Mouse (Mus musculus): ENCODE results near the gene Crb3.

The Crb3 gene

DNA sequence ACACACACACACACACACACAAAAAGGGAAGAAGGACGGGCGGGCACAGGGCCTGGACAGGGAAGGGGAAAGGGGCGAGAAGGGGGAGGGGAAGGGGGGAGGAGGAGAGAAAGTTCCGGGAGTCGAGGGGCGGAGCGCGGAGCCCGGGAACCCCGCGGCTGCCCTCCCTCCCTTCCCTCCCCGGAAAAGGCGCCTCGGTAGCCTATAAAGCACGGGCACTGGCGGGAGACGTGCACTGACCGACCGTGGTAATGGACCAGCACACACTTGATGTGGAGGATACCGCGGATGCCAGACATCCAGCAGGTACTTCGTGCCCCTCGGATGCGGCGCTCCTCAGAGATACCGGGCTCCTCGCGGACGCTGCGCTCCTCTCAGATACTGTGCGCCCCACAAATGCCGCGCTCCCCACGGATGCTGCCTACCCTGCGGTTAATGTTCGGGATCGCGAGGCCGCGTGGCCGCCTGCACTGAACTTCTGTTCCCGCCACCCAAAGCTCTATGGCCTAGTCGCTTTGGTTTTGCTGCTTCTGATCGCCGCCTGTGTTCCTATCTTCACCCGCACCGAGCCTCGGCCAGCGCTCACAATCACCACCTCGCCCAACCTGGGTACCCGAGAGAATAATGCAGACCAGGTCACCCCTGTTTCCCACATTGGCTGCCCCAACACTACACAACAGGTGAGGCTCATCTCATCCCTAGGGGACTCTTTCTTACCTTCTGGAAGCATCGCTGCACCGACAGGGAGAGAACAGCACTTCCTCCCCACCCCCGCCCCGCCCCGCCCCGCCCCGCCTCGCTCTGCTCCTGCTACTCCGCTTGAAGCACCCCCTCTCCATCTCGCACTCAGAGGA lies 46.5 kb downstream of the Crb3 start, which contains the start of gene Tnfsf9:
TSS of gene Tnfsf9 (plus strand) at position 145 of the 854 bp plus-strand sequence.
- DNase-seq (ENCODE audit: low spot score in 2 of 2): no peak

- no peak for DNase-seq (ENCODE audit: low spot score in 2 of 2)
Observed at GRCm38 (mm10) chr17:57106035-57106368, 47.1 kb downstream of the Crb3 start.

DNA sequence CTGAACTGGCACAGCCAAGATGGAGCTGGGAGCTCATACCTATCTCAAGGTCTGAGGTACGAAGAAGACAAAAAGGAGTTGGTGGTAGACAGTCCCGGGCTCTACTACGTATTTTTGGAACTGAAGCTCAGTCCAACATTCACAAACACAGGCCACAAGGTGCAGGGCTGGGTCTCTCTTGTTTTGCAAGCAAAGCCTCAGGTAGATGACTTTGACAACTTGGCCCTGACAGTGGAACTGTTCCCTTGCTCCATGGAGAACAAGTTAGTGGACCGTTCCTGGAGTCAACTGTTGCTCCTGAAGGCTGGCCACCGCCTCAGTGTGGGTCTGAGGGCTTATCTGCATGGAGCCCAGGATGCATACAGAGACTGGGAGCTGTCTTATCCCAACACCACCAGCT lies 48.2 kb downstream of the Crb3 start:
- no peak for DNase-seq (ENCODE audit: low spot score in 2 of 2)

DNA sequence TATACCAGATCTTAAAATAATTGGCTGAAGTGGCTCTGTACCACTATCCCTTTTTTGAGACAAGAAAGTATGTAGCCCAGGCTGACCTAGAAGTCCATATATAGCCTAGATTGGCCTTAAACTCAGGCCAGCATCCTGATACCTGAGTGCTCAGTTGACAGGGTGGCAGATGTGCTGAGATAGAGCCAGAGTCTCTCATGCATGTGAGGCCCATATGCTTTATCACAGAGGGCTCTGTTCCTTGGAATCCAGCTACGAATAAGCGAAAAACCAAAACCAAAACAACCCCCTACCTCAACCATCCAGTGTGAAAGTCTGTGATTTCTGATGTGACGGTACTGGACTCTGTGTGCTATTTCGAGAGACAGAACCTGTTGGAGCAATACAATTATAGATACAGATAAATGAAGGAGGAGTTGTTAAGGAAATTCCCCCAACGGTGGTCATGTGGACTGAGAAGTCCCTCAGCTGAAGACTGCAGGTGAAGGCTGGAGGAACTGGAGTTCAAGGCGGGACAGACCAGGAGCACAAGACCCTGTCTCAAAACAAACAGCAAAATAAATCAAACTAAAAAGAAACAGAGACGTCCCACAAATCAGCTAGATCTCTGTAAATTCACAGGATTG lies 49.2 kb downstream of the Crb3 start:
- DNase-seq (ENCODE audit: low spot score in 2 of 2): no peak

- no peak for DNase-seq (ENCODE audit: low spot score in 2 of 2)
Observed at GRCm38 (mm10) chr17:57108666-57109171, 49.8 kb downstream of the Crb3 start.

DNA sequence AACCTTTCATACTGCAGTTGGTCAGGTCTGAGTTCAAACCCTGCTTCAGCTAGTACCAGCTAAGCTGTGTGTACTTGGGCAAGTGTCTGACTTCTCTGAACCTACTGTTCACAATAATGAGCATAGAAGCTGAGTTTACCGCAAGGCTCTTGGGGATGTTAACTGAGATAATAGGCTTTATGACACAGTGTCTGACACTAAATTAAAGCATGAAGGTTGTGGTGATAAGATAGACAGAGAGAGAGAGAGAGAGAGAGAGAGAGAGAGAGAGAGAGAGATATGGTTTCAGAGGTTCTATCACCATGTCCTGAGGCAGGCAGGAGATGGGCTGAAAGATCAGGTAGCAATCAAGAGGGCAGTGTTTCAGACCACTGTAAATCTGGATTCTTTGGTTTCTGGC lies 51.1 kb downstream of the Crb3 start:
- DNase-seq (ENCODE audit: low spot score in 2 of 2): no peak

DNA sequence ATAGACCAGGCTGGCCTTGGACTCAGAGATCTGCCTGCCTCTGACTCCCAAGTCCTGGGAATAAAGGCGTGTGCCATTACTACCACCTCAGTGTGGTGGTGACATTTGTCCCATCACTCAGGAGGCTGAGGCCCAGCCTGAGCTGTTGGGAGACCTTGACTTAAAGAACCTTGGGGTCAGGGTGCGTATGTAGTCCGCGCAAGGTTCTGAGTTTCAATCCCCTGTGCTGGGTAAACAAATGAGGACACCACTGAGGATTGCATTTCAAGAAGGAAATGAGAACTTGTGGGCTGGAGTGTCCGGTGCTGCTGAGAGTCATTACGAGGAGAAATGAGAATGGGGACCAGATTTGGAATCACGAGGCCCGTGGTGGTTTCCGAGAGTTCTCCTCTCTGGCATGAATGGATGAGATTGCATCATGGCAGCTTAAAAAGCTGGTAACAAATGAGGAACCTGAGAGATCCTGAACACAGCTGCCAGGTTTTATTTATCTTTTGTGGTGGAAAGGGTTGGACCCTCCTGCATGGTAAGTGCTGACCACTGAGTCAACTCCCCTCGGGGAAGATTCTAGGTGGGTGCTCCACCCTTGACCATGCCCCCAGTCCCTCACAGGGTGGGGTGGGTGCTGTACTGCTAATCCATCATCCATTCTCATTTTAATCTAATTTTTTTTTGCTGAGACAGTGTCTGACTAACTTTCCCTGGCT lies 54.0 kb downstream of the Crb3 start:
- DNase-seq (ENCODE audit: low spot score in 2 of 2): no peak
